Mouse (Mus musculus) heart, embryonic 13.5 days (tissue): ENCODE results near the gene Frmd4b. TPM values are rescaled to one million over a fixed set of nuclear protein-coding genes. Genes with fewer than 3 reads are reported as not detected.

Source experiments
- ATAC-seq: fragments of 200-750 bp; cut with Nextera tagmentation; 2 replicates; pipeline ENCODE4 v1.8.0; 2017; ENCODE audit warnings: moderate TSS enrichment; ENCODE audit not compliant: insufficient number of reproducible peaks, low FRiP score, low TSS enrichment; ENCODE audit errors: extremely low read depth
- H3K27ac ChIP-seq: fragments of 300-500 bp; sonication (generic); replicated peaks from 2 replicates; pipeline ENCODE4 v1.5.1; 2015; ENCODE audit warnings: moderate library complexity, mild to moderate bottlenecking, inconsistent platforms
- H3K27me3 ChIP-seq: fragments of 300-500 bp; sonication (generic); replicated peaks from 2 replicates; pipeline ENCODE4 v1.6.1; 2015; ENCODE audit warnings: mild to moderate bottlenecking, inconsistent platforms
- H3K36me3 ChIP-seq: fragments of 300-500 bp; sonication (generic); 2 replicates; pipeline ENCODE4 v1.6.1; 2015; ENCODE audit warnings: mild to moderate bottlenecking, inconsistent platforms
- H3K4me1 ChIP-seq: fragments of 300-500 bp; sonication (generic); 2 replicates; pipeline ENCODE4 v1.6.1; 2015; ENCODE audit warnings: inconsistent platforms
- H3K4me2 ChIP-seq: fragments of 300-500 bp; sonication (generic); 2 replicates; pipeline ENCODE4 v1.6.1; 2015; ENCODE audit warnings: inconsistent platforms, mild to moderate bottlenecking, moderate library complexity
- H3K4me3 ChIP-seq: fragments of 300-500 bp; sonication (generic); 2 replicates; pipeline ENCODE4 v1.5.1; 2015; ENCODE audit warnings: moderate library complexity, mild to moderate bottlenecking, inconsistent platforms
- H3K9ac ChIP-seq: fragments of 300-500 bp; sonication (generic); 2 replicates; pipeline ENCODE4 v1.6.1; 2015; ENCODE audit warnings: inconsistent platforms, mild to moderate bottlenecking, moderate library complexity
- H3K9me3 ChIP-seq: fragments of 300-500 bp; sonication (generic); 2 replicates; pipeline ENCODE4 v1.6.1; 2016; ENCODE audit warnings: inconsistent platforms
- WGBS: fragments of 180-500 bp; shearing (Covaris S2); methylation state at CpG from one replicate; pipeline ENCODE4 v1.1.7; 2015; ENCODE audit warnings: mixed read lengths; 5-methylcytosine and 5-hydroxymethylcytosine counted together
- polyA plus RNA-seq: library from polyadenylated mRNA; unstranded; fragments of >200 nt; fragmentation: Nextera tagmentation; extraction: Ambion mirVana; gene quantifications from 2 replicates; pipeline ENCODE4 v1.2.1, GENCODE M21; 2015

The Frmd4b gene
- polyA plus RNA-seq, 1 experiment from 2014 or later: 14.6 TPM

DNA sequence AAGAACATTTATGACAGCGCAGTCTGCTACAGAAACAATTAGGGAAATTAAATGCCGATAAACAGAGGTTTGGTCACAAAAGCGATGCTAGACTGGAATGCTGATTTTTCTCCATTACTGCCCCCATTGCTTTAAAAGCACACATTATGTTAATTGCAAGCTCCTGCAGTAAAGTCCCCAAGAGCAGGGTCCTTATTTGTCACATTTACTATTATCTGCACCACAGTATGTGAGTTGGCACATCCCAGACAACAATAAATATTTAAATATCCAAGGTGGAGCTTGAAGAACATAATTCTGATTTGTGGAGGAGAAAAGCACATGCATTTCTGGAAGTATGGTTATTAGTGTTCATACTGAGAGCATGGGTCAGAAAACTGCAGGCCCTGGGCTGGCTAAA, 64.8 kb downstream of the Frmd4b start:
- Histone ChIP-seq H3K27me3 (no peaks in the 10 kb centered on the region), H3K36me3 (no peaks in the 10 kb centered on the region), H3K4me2 (no peak overlapping the region), H3K9ac (no peak overlapping the region), H3K4me3 (no peak overlapping the region), H3K4me1 (peaks cover 41% of the 10 kb centered on the region), H3K27ac (peak overlapping the region; percentile 25), H3K9me3 (peaks cover 4% of the 10 kb centered on the region; the same call in 1 of the 2 replicates)
- 88% methylated on average over 3 of the region's 3 CpGs for WGBS
- no peak for ATAC-seq

DNA sequence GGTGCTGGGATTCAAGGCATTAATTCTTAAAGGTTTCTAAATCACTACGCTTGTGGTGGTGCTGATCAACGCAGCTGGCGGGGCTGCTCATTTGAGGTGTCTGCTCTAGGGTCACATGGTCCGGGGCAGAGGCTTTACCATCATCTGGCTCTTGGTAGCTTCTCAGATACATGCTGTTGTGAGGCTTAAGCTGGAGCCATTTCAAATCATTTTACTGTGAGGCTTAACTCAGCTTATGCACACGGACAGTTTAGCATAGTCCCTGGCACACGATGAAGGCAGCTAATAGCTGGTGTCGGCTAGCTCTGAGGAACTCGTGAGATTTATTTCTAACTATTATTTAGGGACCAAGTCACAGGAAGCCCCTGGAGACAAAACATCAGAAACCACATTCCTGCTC, 65.5 kb downstream of the Frmd4b start:
- H3K9me3 ChIP-seq: peaks cover 7% of the 10 kb centered on the region; the same call in 1 of the 2 replicates

DNA sequence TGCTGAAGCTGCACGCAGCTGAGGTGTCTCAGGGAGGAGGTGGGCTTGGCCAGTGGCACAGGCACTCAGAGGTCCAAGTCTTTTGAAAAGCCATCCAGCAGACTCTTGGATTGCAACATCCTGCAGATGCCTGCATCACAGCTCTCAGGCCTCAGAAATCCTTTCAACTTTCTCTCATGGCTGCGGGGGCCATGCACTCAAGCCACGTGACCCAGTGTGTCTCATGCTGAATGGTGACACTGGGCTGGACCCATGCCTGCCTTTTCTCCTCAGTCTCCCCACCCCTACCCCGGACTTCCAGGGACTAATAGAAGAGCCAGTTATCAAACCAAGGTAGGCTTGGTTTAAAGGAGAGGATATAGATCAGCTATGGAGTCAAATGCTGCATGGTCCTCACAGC, 66.2 kb downstream of the Frmd4b start:
- Histone ChIP-seq H3K27ac (peak overlapping the region; percentile 53; the same call in 1 of the 2 replicates), H3K9me3 (peaks cover 7% of the 10 kb centered on the region; the same call in 1 of the 2 replicates), H3K4me3 (no peak overlapping the region), H3K4me2 (no peak overlapping the region), H3K9ac (no peak overlapping the region), H3K27me3 (no peaks in the 10 kb centered on the region), H3K4me1 (peaks cover 27% of the 10 kb centered on the region), H3K36me3 (no peaks in the 10 kb centered on the region)
- WGBS: 82% methylated on average over 4 of the region's 4 CpGs
- ATAC-seq: no peak

More for the DNA sequence above, 65.5 kb downstream of the Frmd4b start:
- H3K36me3 ChIP-seq: no peaks in the 10 kb centered on the region
- no peak overlapping the region for H3K4me3 ChIP-seq
- ATAC-seq: no peak
- peaks cover 34% of the 10 kb centered on the region for H3K4me1 ChIP-seq
- H3K4me2 ChIP-seq: no peak overlapping the region
- no peak overlapping the region for H3K9ac ChIP-seq
- no peaks in the 10 kb centered on the region for H3K27me3 ChIP-seq
- WGBS: 69% methylated on average over 8 of the region's 8 CpGs
- peak overlapping the region; percentile 53 for H3K27ac ChIP-seq

DNA sequence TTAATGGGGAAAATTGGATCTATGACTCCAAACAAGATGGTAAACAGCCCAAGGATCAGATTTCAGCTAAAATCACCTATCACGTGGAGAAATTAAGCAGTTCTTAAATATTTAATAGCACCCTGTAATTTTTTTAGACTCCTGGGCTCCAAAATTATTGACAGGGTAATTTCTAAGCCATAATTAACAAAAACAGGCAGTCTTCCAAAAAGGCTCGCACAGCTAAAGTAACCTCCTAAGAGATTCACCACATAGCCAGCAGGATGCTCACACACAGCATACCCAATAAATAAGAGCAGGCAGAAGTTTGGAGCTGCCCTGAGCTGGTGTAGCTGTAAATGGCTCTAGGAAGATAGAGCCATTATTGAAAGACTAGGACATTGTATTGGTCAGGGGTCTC, 76.9 kb downstream of the Frmd4b start:
- Histone ChIP-seq H3K27me3 (0 out of 2 replicates have a peak, but pooled peaks cover 12% of the 10 kb centered on the region), H3K4me2 (no peak overlapping the region), H3K9me3 (no peaks in the 10 kb centered on the region), H3K4me3 (no peak overlapping the region), H3K4me1 (no peaks in the 10 kb centered on the region), H3K27ac (no peak overlapping the region), H3K36me3 (no peaks in the 10 kb centered on the region), H3K9ac (no peak overlapping the region)
- WGBS: 80% methylated on average over 2 of the region's 2 CpGs
- ATAC-seq: no peak

DNA sequence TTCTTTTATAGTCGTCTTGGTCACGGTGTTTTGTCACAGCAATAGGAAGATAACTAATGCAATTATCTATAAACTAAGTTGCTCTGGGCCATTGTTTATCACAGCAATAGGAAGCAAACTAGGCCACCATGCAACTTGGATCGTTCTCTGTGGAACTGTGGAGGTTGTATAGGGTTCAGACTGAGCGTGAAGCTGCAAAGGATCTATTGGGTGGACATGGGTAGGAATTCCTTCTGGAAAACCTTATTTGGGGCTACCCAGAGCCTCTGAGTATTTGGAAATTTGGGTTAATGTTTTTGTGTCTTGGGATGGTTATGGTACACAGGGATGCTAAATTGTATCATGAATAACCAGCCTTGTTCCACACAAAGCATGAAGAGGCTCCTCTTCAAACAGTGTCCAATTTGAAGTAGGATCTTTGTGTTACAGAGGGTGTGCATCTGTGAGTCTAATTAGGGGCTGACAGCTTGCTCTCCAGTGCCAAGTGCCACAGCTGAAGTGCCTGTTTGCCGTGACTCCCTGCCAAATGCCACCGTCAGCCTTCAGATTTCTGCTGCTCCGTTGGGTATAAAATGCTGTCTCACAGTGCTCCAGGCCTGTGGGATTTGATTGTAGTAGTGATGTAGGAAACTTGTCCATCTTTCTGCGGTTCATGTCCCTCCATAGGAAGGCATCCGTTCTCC, 81.4 kb downstream of the Frmd4b start:
- no peak overlapping the region for H3K27ac ChIP-seq
- H3K4me3 ChIP-seq: no peak overlapping the region
- H3K9me3 ChIP-seq: no peaks in the 10 kb centered on the region
- H3K4me2 ChIP-seq: no peak overlapping the region
- no peak overlapping the region for H3K9ac ChIP-seq
- H3K27me3 ChIP-seq: peaks cover 21% of the 10 kb centered on the region
- H3K36me3 ChIP-seq: no peaks in the 10 kb centered on the region
- no peak for ATAC-seq
- WGBS: 75% methylated on average over 9 of the region's 9 CpGs
- 0 out of 2 replicates have a peak, but pooled peaks cover 2% of the 10 kb centered on the region for H3K4me1 ChIP-seq

DNA sequence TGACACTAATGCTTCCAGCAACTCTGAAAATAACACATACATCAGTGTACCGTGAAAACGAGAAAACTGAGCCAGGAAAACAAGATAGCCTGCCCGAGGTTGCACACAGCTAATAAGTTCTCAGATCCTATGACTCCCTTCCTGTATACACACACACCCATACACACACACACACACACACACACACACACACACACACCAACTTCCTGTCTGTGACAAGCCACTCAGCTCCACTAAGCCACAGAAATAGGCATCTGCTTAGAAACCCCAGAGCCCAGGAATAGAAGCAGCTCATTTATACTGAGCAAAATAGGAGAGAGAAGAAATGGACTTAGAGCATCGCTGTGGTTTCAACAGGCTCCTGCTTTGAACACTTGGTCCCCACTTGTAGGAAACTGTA, 86.3 kb downstream of the Frmd4b start:
- H3K4me1 ChIP-seq: 0 out of 2 replicates have a peak, but pooled peaks cover 2% of the 10 kb centered on the region
- H3K4me2 ChIP-seq: no peak overlapping the region
- peaks cover 41% of the 10 kb centered on the region for H3K27me3 ChIP-seq
- no peaks in the 10 kb centered on the region for H3K9me3 ChIP-seq
- no peak overlapping the region for H3K27ac ChIP-seq
- H3K4me3 ChIP-seq: no peak overlapping the region
- 49% methylated on average over 4 of the region's 4 CpGs for WGBS
- ATAC-seq: no peak
- no peak overlapping the region for H3K9ac ChIP-seq
- H3K36me3 ChIP-seq: no peaks in the 10 kb centered on the region

DNA sequence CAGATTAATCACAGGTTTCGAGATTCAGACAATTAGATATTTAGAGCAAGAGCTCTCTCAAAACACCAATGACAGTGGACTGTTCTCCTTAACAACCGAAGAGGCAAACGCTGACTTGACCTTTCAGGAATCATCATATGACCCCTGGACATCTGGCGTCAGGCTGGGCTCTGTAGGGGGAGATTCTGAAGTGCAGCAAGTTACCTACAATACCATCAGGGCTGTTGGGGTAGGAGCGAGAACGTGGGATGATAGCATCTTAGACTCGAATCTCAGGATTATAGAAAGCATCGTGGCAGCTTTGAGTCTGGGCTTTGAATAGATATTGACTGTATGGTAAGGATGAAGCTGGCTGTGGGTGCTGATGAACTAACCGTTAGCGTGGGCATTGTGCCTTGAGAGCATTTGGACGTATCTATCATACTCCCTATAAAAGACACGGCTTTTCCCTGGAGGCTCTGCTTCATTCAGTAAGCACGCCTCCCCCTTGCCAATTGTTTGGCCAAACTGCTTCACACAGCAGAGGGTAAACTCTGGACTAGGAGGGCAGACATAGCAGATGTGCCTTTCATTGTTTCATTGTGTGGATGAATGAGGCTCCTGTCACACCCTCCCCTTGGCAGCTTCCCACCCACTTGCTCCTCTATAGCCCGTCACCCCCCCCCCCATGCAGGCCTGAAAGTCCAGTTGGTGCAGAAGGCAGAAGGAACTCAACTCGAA, 88.2 kb downstream of the Frmd4b start:
- H3K27me3 ChIP-seq: peaks cover 41% of the 10 kb centered on the region
- no peak overlapping the region for H3K27ac ChIP-seq
- H3K4me3 ChIP-seq: no peak overlapping the region
- no peak for ATAC-seq
- no peaks in the 10 kb centered on the region for H3K9me3 ChIP-seq
- 0 out of 2 replicates have a peak, but pooled peaks cover 2% of the 10 kb centered on the region for H3K4me1 ChIP-seq
- WGBS: 69% methylated on average over 15 of the region's 15 CpGs
- H3K9ac ChIP-seq: no peak overlapping the region
- H3K36me3 ChIP-seq: no peaks in the 10 kb centered on the region
- H3K4me2 ChIP-seq: no peak overlapping the region

DNA sequence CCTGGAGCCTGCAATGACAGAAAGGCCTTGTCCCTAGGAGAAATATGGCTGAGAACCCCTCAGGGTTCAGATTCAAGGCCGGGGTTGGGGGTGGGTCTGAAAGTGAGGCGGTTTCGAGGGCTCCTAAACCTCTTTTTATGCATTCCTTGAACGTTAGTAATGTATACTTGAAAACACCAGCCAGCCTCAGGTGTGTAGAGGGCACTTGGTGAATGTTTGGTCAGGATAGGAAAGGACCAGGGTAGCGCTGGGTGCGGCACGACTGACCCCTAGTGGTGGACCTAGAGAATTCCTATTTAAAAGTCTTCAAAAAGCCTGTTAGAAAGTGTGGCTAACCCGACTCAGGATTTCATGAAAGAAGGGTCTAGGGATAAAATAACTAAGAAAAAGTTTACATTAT, 91.2 kb downstream of the Frmd4b start:
- H3K27ac ChIP-seq: no peak overlapping the region
- no peak overlapping the region for H3K4me3 ChIP-seq
- no peaks in the 10 kb centered on the region for H3K9me3 ChIP-seq
- no peak overlapping the region for H3K4me2 ChIP-seq
- WGBS: 16% methylated on average over 8 of the region's 8 CpGs
- peaks cover 28% of the 10 kb centered on the region for H3K27me3 ChIP-seq
- no peaks in the 10 kb centered on the region for H3K36me3 ChIP-seq
- no peak overlapping the region for H3K9ac ChIP-seq
- H3K4me1 ChIP-seq: peaks cover 12% of the 10 kb centered on the region
- ATAC-seq: no peak

DNA sequence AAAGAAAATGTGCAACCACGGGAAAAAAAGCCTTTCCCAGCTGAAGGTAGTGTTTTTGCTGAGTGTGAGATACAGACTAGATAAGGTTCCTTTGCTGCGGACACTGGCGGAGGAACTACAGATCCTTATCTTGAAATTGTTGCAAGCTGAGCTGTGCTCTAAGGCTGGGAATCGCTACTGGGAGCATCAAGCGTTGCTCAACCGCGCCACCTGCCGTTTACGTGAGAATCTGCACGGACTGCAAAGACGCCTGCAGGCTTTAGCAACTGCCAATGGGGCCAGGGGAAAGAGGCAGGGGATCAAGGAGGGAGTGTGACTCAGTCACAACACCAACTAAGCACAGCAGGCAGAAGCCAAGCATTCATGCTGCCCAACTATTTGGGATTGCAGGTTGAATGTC, 94.2 kb downstream of the Frmd4b start:
- Histone ChIP-seq H3K4me1 (peaks cover 18% of the 10 kb centered on the region), H3K4me3 (0 out of 2 replicates have a peak overlapping the region, but pooled peaks have one; percentile 15)
- under 1% methylated on average over 11 of the region's 11 CpGs for WGBS

DNA sequence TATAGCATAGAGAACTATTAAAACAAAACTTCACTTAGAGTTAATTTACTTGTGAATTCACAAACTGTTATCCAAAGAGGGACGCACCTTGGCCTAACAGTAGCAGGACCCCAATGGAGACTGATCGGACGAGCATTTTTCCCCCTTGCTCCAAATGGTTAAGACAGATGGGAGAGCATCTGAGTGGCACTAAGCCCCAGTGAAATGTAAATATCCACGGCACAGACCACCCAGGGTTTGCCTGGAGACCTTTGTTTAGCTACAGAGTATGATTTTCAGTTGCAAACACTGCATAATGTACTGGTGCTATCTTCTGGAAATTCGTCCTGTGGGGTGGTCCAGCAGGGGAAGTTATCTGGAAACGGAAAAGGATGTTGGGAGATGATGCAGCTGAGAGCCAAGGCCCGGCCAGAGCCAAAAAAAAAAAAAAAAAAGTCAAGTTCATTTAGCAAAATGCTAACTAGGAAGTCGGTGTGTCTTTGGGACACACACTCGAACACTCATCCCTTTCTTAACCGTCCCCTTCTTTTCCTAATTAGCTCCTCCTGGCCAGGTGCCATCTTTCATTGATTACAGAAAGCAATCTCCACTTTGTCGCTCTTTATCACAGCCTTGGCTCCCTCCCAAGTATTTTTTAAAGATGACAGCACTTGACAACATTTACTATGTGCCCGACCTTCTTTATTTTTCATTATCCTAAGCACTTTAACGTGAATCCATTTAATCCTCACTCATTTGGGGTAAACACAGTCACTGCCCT, 95.9 kb downstream of the Frmd4b start:
- no peaks in the 10 kb centered on the region for H3K9me3 ChIP-seq
- no peak overlapping the region for H3K4me3 ChIP-seq
- H3K4me1 ChIP-seq: peaks cover 34% of the 10 kb centered on the region
- ATAC-seq: no peak
- peaks cover under 1% of the 10 kb centered on the region; the same call in 1 of the 2 replicates for H3K27me3 ChIP-seq
- WGBS: 50% methylated on average over 13 of the region's 13 CpGs
- no peaks in the 10 kb centered on the region for H3K36me3 ChIP-seq
- no peak overlapping the region for H3K9ac ChIP-seq
- no peak overlapping the region for H3K27ac ChIP-seq
- no peak overlapping the region for H3K4me2 ChIP-seq

More for the DNA sequence above, 94.2 kb downstream of the Frmd4b start:
- peak overlapping the region; percentile 49 for H3K4me2 ChIP-seq
- H3K36me3 ChIP-seq: no peaks in the 10 kb centered on the region
- no peaks in the 10 kb centered on the region for H3K9me3 ChIP-seq
- no peak overlapping the region for H3K9ac ChIP-seq
- peaks cover 11% of the 10 kb centered on the region for H3K27me3 ChIP-seq
- no peak overlapping the region for H3K27ac ChIP-seq
- peak; percentile 8; the same call in 1 of the 2 replicates for ATAC-seq

DNA sequence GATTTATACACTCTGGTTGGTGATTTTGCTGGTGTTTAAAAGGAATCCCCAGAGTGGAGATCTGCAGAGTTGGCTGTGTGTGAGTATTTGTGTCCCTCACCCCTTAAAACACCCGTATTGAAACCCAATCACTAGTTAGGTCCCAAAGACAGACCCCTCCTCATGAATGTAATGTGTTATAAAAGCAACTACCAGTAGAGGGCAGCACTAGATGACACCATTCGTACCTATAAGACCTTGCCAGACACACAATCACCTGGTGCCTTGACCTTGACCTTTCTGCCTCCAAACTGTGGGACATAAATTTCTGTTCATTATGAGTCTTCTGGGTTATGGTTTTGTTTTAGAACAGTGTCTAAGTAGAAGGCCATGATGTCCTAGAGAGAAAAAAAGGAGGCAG, 96.8 kb downstream of the Frmd4b start:
- no peak for ATAC-seq

More for the DNA sequence above, 96.8 kb downstream of the Frmd4b start:
- Histone ChIP-seq H3K27ac (no peak overlapping the region), H3K27me3 (no peaks in the 10 kb centered on the region), H3K4me1 (peaks cover 41% of the 10 kb centered on the region), H3K9me3 (no peaks in the 10 kb centered on the region), H3K4me3 (no peak overlapping the region), H3K4me2 (no peak overlapping the region), H3K9ac (no peak overlapping the region), H3K36me3 (no peaks in the 10 kb centered on the region)
- WGBS: 45% methylated on average over 2 of the region's 2 CpGs
